22 mouse cellular contexts compared by ENCODE assay signal in genomic region chr6:21259031-21259430, GRCm38 (mm10). TPM values are rescaled to one million over a fixed set of nuclear protein-coding genes. Genes with fewer than 3 reads are reported as not detected.
A peak's percentile ranks its signal among the peaks of the same experiment; 100 is the strongest.
DNase-seq lines count a peak whose midpoint lies in the region; ATAC-seq and TF ChIP-seq lines count a peak whose summit lies in the region.
"Had no signal": no experiment of that assay in that cellular context is flagged by ENCODE, and none has a peak within 500 bp of the region (broad histone marks: within the 10 kb centered on the region; RNA-seq: fewer than 3 reads in every experiment).

No protein-coding gene starts in this region.

- 16% methylated on average over 5 of the region's 5 CpGs for WGBS in cerebellum, adult 2 months

- H3K4me1 ChIP-seq in cerebellum, adult 2 months (ENCODE audit: control insufficient read depth, insufficient read depth, low read length): peaks cover 23% of the 10 kb centered on the region
- H3K4me1 ChIP-seq: embryonic facial prominence, embryonic 12.5 days; heart, embryonic 15.5 days; hindbrain, embryonic 13.5 days; intestine, embryonic 15.5 days had no signal

- no peak for TF ChIP-seq POLR2A in cerebellum, adult 2 months (IDR thresholded peaks at IDR 0.05; ENCODE audit: borderline replicate concordance, insufficient read depth, low read length)

- TF ChIP-seq CTCF in cerebellum, adult 2 months (IDR thresholded peaks at IDR 0.05; ENCODE audit: borderline replicate concordance, insufficient read depth, low read depth, low read length): no peak

- ATAC-seq in cerebellum, adult (ENCODE audit: insufficient number of reproducible peaks, low FRiP score, low TSS enrichment): peak; percentile 80; the same call in 1 of the 2 replicates
- ATAC-seq: CD4-positive, CD25-positive, alpha-beta regulatory T cell, adult 4 months; forebrain, embryonic 15.5 days; hindbrain, postnatal 0 days; intestine, embryonic 15.5 days had no signal

- no peak overlapping the region for H3K4me3 ChIP-seq in cerebellum, adult 2 months (replicated peaks; ENCODE audit: insufficient read depth, low read depth, low read length)
- H3K4me3 ChIP-seq: embryonic facial prominence, embryonic 12.5 days; forebrain, embryonic 15.5 days; heart, embryonic 15.5 days; hindbrain, embryonic 13.5 days; intestine, embryonic 15.5 days had no signal

- intact Hi-C loops in left cerebral cortex, postnatal 14 days (cut with DNase I): no loop called here

- no peak overlapping the region for H3K27ac ChIP-seq in cerebellum, adult 2 months (ENCODE audit: insufficient read depth, low read length)
- H3K27ac ChIP-seq: embryonic facial prominence, embryonic 12.5 days; forebrain, embryonic 15.5 days; heart, embryonic 15.5 days; hindbrain, embryonic 13.5 days; hindbrain, postnatal 0 days; intestine, embryonic 15.5 days had no signal

- DNase-seq in cerebellum, postnatal 4 days (ENCODE audit: low spot score in 2 of 2): no peak
- DNase-seq in cerebellum, adult 2 months: peak; percentile 41 to 79
- peak; percentile 51 to 63 for DNase-seq in cerebellum, postnatal 10 days
- no peak for DNase-seq in heart, adult 8-10 months (ENCODE audit: low spot score)
- no peak for DNase-seq in lung, postnatal 36 days
- DNase-seq in left cerebral cortex, postnatal 14 days (ENCODE audit: low spot score in 2 of 2): no peak
- DNase-seq: adrenal gland, adult 8-10 months; adrenal gland, postnatal 36 days; B cell, adult 2 months; gastrocnemius, postnatal 36 days; heart, adult 11 months; heart, postnatal 14 days had no signal

- H3K27me3 ChIP-seq in cerebellum, adult 2 months (ENCODE audit: control insufficient read depth, insufficient read depth, low read length): no peaks in the 10 kb centered on the region
- H3K27me3 ChIP-seq: embryonic facial prominence, embryonic 12.5 days; forebrain, embryonic 15.5 days; heart, embryonic 15.5 days; hindbrain, embryonic 13.5 days; intestine, embryonic 15.5 days had no signal

RNA-seq across cellular contexts. Expression of gene Kcnd2, which starts 43.7 kb away (rescaled TPM):
- polyA plus RNA-seq in cerebellum, adult 2 months (2012; rRNA removed): 91.6 and 104 TPM in 2 replicates
- 10 to 100 TPM; 13.6 to 16.7 (median 14.6) TPM for total RNA-seq in heart, adult 8-10 months (2022)
- 10 to 100 TPM; 72.0 to 73.2 TPM for total RNA-seq in left cerebral cortex, postnatal 14 days (2021)
- total RNA-seq: gastrocnemius, postnatal 36 days; hematopoietic stem cell, adult 5-6 weeks had no signal
- polyA plus RNA-seq: CD4-positive, CD25-positive, alpha-beta regulatory T cell, adult 4 months; G1E had no signal

Comparison
In these comparisons a context has a peak if more than half of its experiments do, and no peak if none do; other contexts are left out.
1. DNase-seq: peak in cerebellum, adult 2 months (2 of 2) and cerebellum, postnatal 10 days (2 of 2); none in cerebellum, postnatal 4 days (0 of 2), heart, adult 8-10 months (single experiment), lung, postnatal 36 days (single experiment) and left cerebral cortex, postnatal 14 days (0 of 2).
2. RNA of gene Kcnd2, which starts 43.7 kb away (total RNA-seq): 72.0 to 73.2 TPM in left cerebral cortex, postnatal 14 days; 13.6 to 16.7 TPM in heart, adult 8-10 months; every median in the first group is over 4 times any median in the second.